Mouse (Mus musculus) right cerebral cortex, adult 2 months (tissue): ENCODE measurements around the gene Tsen2.
A peak's percentile ranks its signal among the peaks of the same experiment; 100 is the strongest.

Experiments
- DNase-seq, 2 experiments: peaks; one replicate each; pipeline ENCODE4 v3.0.0; 2021 to 2022; ENCODE audit warnings: low spot score in 2 of 2

Gene Tsen2

GRCm38 (mm10) chr6:115541676-115542275 lies 2.7 kb upstream of the Tsen2 start:
- no peak for DNase-seq

GRCm38 (mm10) chr6:115542341-115542740 lies 2.1 kb upstream of the Tsen2 start:
- no peak for DNase-seq

- peak; percentile 26 to 27 for DNase-seq
These were observed 1.8 kb downstream of the Tsen2 start for GRCm38 (mm10) chr6:115546276-115546675.

- DNase-seq = no peak
These were observed 11.0 kb downstream of the Tsen2 start for GRCm38 (mm10) chr6:115555485-115555884.

- no peak for DNase-seq
These were observed 13.7 kb downstream of the Tsen2 start for GRCm38 (mm10) chr6:115558176-115558575.

- no peak for DNase-seq
These were observed 15.5 kb downstream of the Tsen2 start for GRCm38 (mm10) chr6:115559651-115560632.

GRCm38 (mm10) chr6:115565479-115566045 lies 21.1 kb downstream of the Tsen2 start:
- no peak for DNase-seq

GRCm38 (mm10) chr6:115574171-115574570 lies 29.7 kb downstream of the Tsen2 start:
- no peak for DNase-seq

- DNase-seq = no peak
These were observed 32.9 kb downstream of the Tsen2 start for GRCm38 (mm10) chr6:115577407-115577806.

- no peak for DNase-seq
These were observed 33.5 kb downstream of the Tsen2 start for GRCm38 (mm10) chr6:115577941-115578340.

- no peak for DNase-seq
These were observed 36.3 kb downstream of the Tsen2 start for GRCm38 (mm10) chr6:115580810-115581209.

GRCm38 (mm10) chr6:115582328-115583115 lies 38.1 kb downstream of the Tsen2 start:
- no peak for DNase-seq

GRCm38 (mm10) chr6:115583430-115584125 lies 39.1 kb downstream of the Tsen2 start:
- DNase-seq = no peak

GRCm38 (mm10) chr6:115584176-115584575 lies 39.7 kb downstream of the Tsen2 start:
- DNase-seq = no peak

- DNase-seq = no peak
These were observed 41.9 kb downstream of the Tsen2 start for GRCm38 (mm10) chr6:115586321-115586720.

GRCm38 (mm10) chr6:115591692-115592359 lies 47.4 kb downstream of the Tsen2 start:
- no peak for DNase-seq

- DNase-seq = no peak
These were observed 48.0 kb downstream of the Tsen2 start, which contains the start of gene Mkrn2os for GRCm38 (mm10) chr6:115592458-115592857. TSS of gene Mkrn2os (minus strand) at chr6:115592576.

- no peak for DNase-seq
These were observed 48.8 kb downstream of the Tsen2 start for GRCm38 (mm10) chr6:115593252-115593651.

- DNase-seq = no peak
These were observed 50.0 kb downstream of the Tsen2 start for GRCm38 (mm10) chr6:115594463-115594862.

- no peak for DNase-seq
These were observed 51.2 kb downstream of the Tsen2 start for GRCm38 (mm10) chr6:115595667-115596066.

- no peak for DNase-seq
These were observed 56.9 kb downstream of the Tsen2 start for GRCm38 (mm10) chr6:115601322-115601714.
